Mouse (Mus musculus): ENCODE results near the gene Kcnq2.

Gene Kcnq2

DNA sequence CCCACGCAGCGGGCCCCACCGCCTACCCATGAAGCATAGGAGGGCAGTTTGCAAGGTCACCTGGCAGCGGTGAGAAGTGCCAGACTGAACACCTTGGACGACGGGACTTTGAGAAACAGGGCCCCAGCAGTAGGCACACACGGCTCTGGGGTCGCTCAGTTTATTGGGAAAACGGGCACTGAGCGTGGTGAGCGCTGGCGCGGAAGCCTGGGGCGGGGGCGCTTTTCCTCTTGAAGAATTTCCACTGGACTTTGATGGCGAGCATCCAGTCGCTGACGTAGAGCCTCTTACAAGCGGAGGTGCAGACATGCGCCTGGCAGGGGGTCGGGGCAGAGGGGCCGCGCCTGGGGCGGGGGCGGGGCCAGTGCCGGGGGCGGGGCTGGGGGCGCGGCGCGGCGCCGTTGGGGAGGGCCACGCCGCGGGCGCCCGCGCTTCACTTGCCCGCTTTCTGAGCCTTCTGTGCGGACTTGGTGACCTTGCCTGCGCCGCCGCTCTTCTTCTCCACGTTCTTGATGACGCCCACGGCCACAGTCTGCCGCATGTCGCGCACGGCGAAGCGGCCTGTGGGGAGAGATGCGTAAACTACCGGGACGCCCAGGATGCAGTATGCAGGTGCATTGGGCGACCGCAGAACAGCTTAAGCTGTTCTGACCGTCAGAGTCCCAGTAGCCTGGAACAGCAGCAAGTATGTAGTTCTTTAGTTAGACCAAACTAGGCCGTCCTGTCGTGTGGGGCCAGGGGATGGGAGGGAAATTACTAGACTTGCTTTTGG, 12.6 kb upstream of the Kcnq2 start:
- DNase-seq (ENCODE audit: low read depth, low spot score): peak; percentile 67

DNA sequence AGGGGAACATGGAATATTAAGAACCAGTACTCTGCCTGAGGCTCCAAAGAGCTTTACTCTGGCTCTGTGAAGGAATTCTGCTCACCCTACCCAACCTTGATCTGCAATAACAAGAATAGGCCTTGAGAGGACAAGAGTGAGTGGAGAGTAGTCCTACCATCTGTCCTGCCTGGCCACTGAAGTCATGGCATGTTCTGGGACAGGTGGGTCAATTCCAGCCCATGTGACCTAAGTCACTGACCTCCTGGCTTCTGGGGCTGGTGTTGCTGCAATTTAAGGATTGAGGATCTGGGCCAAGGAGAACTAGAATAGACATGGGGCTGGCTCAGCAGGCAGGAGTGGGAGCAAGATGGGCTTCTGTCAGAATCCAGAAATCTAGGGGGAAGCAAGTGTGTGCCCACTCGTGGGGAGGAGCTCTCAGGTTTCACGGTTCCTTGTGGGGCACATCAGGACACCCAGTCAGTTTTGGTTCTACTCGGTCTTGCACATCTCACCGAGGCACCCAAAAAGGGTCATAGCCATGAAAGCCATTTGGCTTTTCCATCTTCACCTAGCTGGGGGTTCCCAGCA, 12.0 kb upstream of the Kcnq2 start:
- DNase-seq (ENCODE audit: low read depth, low spot score): peak; percentile 58

DNA sequence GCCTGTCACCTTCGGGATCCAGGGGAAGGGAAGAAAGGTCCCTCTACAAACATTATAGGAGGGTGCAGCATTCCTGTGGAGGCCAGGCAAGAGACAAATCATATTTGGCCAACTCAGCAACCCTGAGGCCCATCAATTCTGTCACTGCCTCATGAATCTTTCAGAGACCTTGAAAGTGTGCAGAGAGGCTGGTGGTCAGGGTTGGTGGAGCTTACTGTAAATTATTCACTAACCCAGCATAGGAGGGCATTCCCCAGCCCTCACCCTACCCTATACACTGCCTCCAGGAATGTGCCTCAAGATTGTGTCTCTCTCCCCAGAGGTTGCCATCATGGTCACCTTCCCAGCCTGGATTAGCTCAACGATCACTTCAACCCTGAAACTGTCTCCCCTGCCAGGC, 9.6 kb upstream of the Kcnq2 start:
- DNase-seq (ENCODE audit: low read depth, low spot score): no peak

GRCm38 (mm10) chr2:181143509-181144276, 8.6 kb upstream of the Kcnq2 start:
- peak; percentile 67 for DNase-seq (ENCODE audit: low read depth, low spot score)

DNA sequence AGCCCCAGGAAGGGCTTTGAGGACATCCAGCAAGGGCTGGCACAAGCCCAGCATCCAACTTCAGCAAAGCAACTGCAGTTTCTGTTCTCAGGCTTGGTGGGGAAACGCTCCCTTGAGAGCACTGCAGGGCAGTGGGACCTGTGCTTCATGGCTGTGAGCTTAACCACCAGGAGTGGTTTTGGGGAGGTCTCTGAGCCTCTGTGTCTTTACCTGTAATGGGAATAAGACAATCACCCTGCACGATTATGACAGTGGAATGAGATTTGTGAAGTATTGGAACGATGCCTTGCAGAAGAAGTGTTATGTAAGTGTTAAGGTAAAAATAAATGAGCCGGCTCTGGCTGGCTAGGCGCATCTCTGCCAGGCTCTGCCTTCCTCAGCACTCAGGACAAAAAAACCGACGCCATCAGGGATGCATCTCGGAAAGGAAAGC, 7.6 kb upstream of the Kcnq2 start:
- DNase-seq (ENCODE audit: low read depth, low spot score): peak; percentile 91

GRCm38 (mm10) chr2:181139641-181140193, 4.6 kb upstream of the Kcnq2 start:
- peak; percentile 92 for DNase-seq (ENCODE audit: low read depth, low spot score)

- no peak for DNase-seq (ENCODE audit: low read depth, low spot score)
Observed at GRCm38 (mm10) chr2:181136934-181137333, 1.8 kb upstream of the Kcnq2 start.

- DNase-seq (ENCODE audit: low read depth, low spot score): no peak
Observed at GRCm38 (mm10) chr2:181135446-181135818, 332 bp upstream of the Kcnq2 start.

DNA sequence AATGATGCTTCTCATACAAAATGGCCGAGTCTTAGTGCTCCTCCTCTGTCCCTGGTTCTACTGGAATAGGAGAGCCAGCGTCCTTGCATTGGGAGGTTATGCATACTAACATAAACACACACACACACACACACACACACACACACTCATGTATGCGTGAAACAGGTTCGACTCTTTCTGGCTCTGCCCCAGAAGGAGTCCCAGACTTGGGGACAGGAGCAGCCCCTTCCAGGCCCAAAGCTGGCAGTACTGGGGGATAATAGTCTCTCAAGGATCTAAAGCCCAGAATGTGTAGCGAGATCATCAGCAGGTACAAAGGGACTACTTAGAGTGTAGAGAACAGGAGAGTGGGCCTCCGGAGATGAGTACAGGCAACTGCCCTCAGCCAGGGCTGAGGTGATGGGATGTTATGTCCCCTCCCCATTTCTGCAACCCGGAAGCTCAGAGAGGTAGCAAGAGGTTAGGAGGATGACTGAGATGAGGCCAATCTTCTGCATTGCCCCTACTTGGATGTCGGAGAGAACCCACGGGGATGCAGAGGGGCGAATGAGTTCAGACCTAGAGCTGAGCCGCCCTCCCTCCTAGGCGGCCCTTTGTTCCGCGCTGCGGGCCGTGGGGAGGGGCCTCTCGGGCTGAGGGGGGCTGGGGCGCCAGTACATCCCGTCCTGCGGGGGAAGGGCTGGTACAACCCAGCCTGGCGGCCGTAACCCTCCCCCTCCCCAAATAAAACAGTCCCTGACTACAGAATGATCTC, 1.1 kb downstream of the Kcnq2 start:
- peak; percentile 62 for DNase-seq (ENCODE audit: low read depth, low spot score)

- DNase-seq (ENCODE audit: low read depth, low spot score): peak; percentile 86
Observed at GRCm38 (mm10) chr2:181130245-181130644, 4.9 kb downstream of the Kcnq2 start.

GRCm38 (mm10) chr2:181128963-181129362, 6.1 kb downstream of the Kcnq2 start:
- DNase-seq (ENCODE audit: low read depth, low spot score): peak; percentile 70

GRCm38 (mm10) chr2:181127786-181128185, 7.3 kb downstream of the Kcnq2 start:
- no peak for DNase-seq (ENCODE audit: low read depth, low spot score)

GRCm38 (mm10) chr2:181125726-181126455, 9.2 kb downstream of the Kcnq2 start:
- peak; percentile 66 for DNase-seq (ENCODE audit: low read depth, low spot score)

DNA sequence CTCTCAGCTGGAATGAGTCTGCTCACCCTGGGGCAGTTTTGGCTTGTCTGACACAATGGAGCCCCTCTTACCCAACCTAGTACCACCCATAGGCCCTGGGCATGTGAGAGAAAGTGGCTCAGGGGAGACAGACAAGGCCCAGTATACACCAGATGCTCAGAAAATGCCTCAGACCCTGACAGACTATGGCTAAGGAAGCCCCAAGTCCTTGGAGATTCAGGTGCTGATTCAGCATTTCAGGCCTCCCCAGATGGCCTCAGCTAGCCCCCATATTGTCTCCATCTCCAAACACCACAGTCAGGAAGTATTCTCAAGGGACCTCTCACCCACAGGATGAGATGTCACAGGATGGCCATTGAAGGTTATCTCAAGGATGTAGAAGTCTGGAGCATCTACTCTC, 12.5 kb downstream of the Kcnq2 start:
- DNase-seq (ENCODE audit: low read depth, low spot score): no peak

- peak; percentile 71 for DNase-seq (ENCODE audit: low read depth, low spot score)
Observed at GRCm38 (mm10) chr2:181120922-181121449, 14.1 kb downstream of the Kcnq2 start.

- DNase-seq (ENCODE audit: low read depth, low spot score): peak; percentile 96
Observed at GRCm38 (mm10) chr2:181119952-181120351, 15.1 kb downstream of the Kcnq2 start.

GRCm38 (mm10) chr2:181116436-181116835, 18.7 kb downstream of the Kcnq2 start:
- peak; percentile 44 for DNase-seq (ENCODE audit: low read depth, low spot score)

GRCm38 (mm10) chr2:181115367-181115766, 19.7 kb downstream of the Kcnq2 start:
- no peak for DNase-seq (ENCODE audit: low read depth, low spot score)

GRCm38 (mm10) chr2:181113762-181114361, 21.2 kb downstream of the Kcnq2 start:
- peak; percentile 79 for DNase-seq (ENCODE audit: low read depth, low spot score)

DNA sequence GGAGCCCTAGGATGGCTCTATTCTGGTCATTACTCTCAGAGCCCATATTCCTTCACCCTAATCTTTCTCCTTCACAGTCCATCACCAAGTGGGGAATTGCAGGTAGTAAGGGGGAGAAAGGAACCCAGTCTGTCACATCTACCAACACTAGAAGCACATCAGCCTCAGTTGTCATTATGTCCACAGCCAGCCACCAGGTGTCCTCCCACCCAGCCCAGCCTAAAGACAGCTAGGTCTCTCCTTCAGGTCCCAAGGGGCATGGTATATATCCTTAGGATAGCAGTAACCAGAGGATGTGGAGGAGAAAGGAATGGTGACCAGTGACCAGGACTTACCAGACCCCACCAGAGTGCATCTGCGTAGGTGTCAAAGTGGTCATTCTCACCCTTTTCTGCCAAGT, 23.4 kb downstream of the Kcnq2 start:
- DNase-seq (ENCODE audit: low read depth, low spot score): no peak
